In genomic region chr11:53297947-53298860, GRCm38 (mm10) we compare ENCODE assay signal across 10 mouse cellular contexts. TPM values are rescaled to one million over a fixed set of nuclear protein-coding genes. Genes with fewer than 3 reads are reported as not detected.
A peak's percentile ranks its signal among the peaks of the same experiment; 100 is the strongest.
DNase-seq lines count a peak whose midpoint lies in the region; ATAC-seq and TF ChIP-seq lines count a peak whose summit lies in the region.
"Had no signal": no experiment of that assay in that cellular context is flagged by ENCODE, and none has a peak within 500 bp of the region (broad histone marks: within the 10 kb centered on the region; RNA-seq: fewer than 3 reads in every experiment).

No protein-coding gene starts in this region.

- H3K27me3 ChIP-seq in E14TG2a.4 (ENCODE audit: insufficient read depth, low read length) (no peaks in the 10 kb centered on the region), MEL (ENCODE audit: control insufficient read depth in 1 of 2, insufficient read depth in 2 of 2, low read length in 2 of 2) (no peaks in the 10 kb centered on the region)
- H3K27me3 ChIP-seq in hindbrain, embryonic 12.5 days: no peaks in the 10 kb centered on the region
- H3K27me3 ChIP-seq in liver, embryonic 12.5 days (replicated peaks): no peaks in the 10 kb centered on the region

- TF ChIP-seq EP300 in MEL (IDR thresholded peaks at IDR 0.05; ENCODE audit: low read depth in 1 of 2, low read length in 2 of 2): no peak

- peak; percentile 39 for DNase-seq in MEL (ENCODE audit: low read depth, low spot score)
- no peak for DNase-seq in left cerebral cortex, adult 11 months (ENCODE audit: low spot score)
- no peak for DNase-seq in layer of hippocampus, adult 9-11 months
- no peak for DNase-seq in B cell, adult 2 months
- DNase-seq: lung, adult 2 months; thymus, adult 2 months had no signal

- H3K4me1 ChIP-seq in E14TG2a.4 (replicated peaks; ENCODE audit: low read depth, low read length): peaks cover 70% of the 10 kb centered on the region
- H3K4me1 ChIP-seq in MEL (ENCODE audit: control insufficient read depth in 1 of 2, insufficient read depth in 2 of 2, low read length in 2 of 2): peaks cover 16 to 36% of the 10 kb centered on the region in 2 experiments
- H3K4me1 ChIP-seq in hindbrain, embryonic 12.5 days: peaks cover 28% of the 10 kb centered on the region
- peaks cover 62% of the 10 kb centered on the region for H3K4me1 ChIP-seq in liver, embryonic 12.5 days

- H3K4me3 ChIP-seq in E14TG2a.4 (replicated peaks; ENCODE audit: low read length): peak overlapping the region; percentile 99
- H3K4me3 ChIP-seq in MEL (ENCODE audit: control insufficient read depth in 1 of 2, insufficient read depth in 1 of 2, low read depth in 2 of 2, low read length in 2 of 2): peak overlapping the region; percentile 68 to 98
- H3K4me3 ChIP-seq in hindbrain, embryonic 12.5 days: no peak overlapping the region
- peak overlapping the region; percentile 100 for H3K4me3 ChIP-seq in liver, embryonic 12.5 days

- H3K36me3 ChIP-seq in E14TG2a.4 (ENCODE audit: insufficient read depth, low read length): peaks cover 57% of the 10 kb centered on the region
- H3K36me3 ChIP-seq in MEL (ENCODE audit: control insufficient read depth in 1 of 2, insufficient read depth in 2 of 2, low read length in 2 of 2): peaks cover 35 to 54% of the 10 kb centered on the region in 2 experiments
- H3K36me3 ChIP-seq in hindbrain, embryonic 12.5 days: 0 out of 2 replicates have a peak, but pooled peaks cover 3% of the 10 kb centered on the region
- peaks cover 44% of the 10 kb centered on the region for H3K36me3 ChIP-seq in liver, embryonic 12.5 days

- TF ChIP-seq RAD21 in MEL (IDR thresholded peaks at IDR 0.05; ENCODE audit: low read depth, low read length): no peak

- H3K27ac ChIP-seq in MEL (ENCODE audit: control insufficient read depth, low read depth, low read length): no peak overlapping the region
- H3K27ac ChIP-seq in hindbrain, embryonic 12.5 days: no peak overlapping the region
- peak overlapping the region; percentile 13; the same call in 1 of the 2 replicates for H3K27ac ChIP-seq in liver, embryonic 12.5 days

- TF ChIP-seq CTCF in E14TG2a.4 (conservative IDR thresholded peaks at IDR 0.05; ENCODE audit: low read length): no peak
- TF ChIP-seq CTCF in MEL (IDR thresholded peaks at IDR 0.05 in 2 of 3, conservative IDR thresholded peaks at IDR 0.05 in 1 of 3; ENCODE audit: control insufficient read depth in 1 of 3, insufficient read depth in 1 of 3, low read depth in 2 of 3, low read length in 3 of 3, poor library complexity in 1 of 3, severe bottlenecking in 1 of 3): no peak

- 88% methylated on average over 7 of the region's 7 CpGs for WGBS in hindbrain, embryonic 12.5 days
- WGBS in liver, embryonic 12.5 days (ENCODE audit: insufficient replicate concordance): 63% methylated on average over 7 of the region's 7 CpGs

- H3K9ac ChIP-seq in MEL (ENCODE audit: control insufficient read depth, low read depth, low read length, poor library complexity, severe bottlenecking): peak overlapping the region; percentile 91
- H3K9ac ChIP-seq in hindbrain, embryonic 12.5 days: 0 out of 2 replicates have a peak overlapping the region, but pooled peaks have one; percentile 92
- peak overlapping the region; percentile 100 for H3K9ac ChIP-seq in liver, embryonic 12.5 days

- H3K79me2 ChIP-seq in MEL (ENCODE audit: control insufficient read depth, insufficient read depth, low read length, poor library complexity): peaks cover 62% of the 10 kb centered on the region

- TF ChIP-seq POLR2A in MEL (IDR thresholded peaks at IDR 0.05; ENCODE audit: control insufficient read depth in 1 of 2, insufficient read depth in 1 of 2, low read depth in 1 of 2, low read length in 2 of 2, poor library complexity in 1 of 2): no peak; a peak in 1 of 4 replicates

- H3K4me2 ChIP-seq in hindbrain, embryonic 12.5 days (replicated peaks): peak overlapping the region; percentile 78
- H3K4me2 ChIP-seq in liver, embryonic 12.5 days: peak overlapping the region; percentile 89

- H3K9me3 ChIP-seq in E14TG2a.4 (ENCODE audit: low read length) (no peaks in the 10 kb centered on the region), MEL (replicated peaks; ENCODE audit: insufficient read depth, low read length) (no peaks in the 10 kb centered on the region)
- H3K9me3 ChIP-seq in hindbrain, embryonic 12.5 days (replicated peaks): no peaks in the 10 kb centered on the region
- H3K9me3 ChIP-seq in liver, embryonic 12.5 days (replicated peaks): no peaks in the 10 kb centered on the region

- no peak for ATAC-seq in hindbrain, embryonic 12.5 days (ENCODE audit: low FRiP score)
- ATAC-seq in liver, embryonic 12.5 days: no peak
- ATAC-seq in megakaryocyte progenitor cell, adult 5-6 weeks (replicated peaks; ENCODE audit: poor library complexity): no peak

TF ChIP-seq in MEL, 35 proteins besides CTCF, POLR2A, EP300 and RAD21:
- TF ChIP-seq GABPA (IDR thresholded peaks at IDR 0.05; ENCODE audit: low read depth, low read length) (no peak), MEF2A (IDR thresholded peaks at IDR 0.05; ENCODE audit: extremely low read depth, insufficient replicate concordance, low read depth, low read length, poor library complexity, severe bottlenecking) (no peak), MAFK (IDR thresholded peaks at IDR 0.05; ENCODE audit: borderline replicate concordance, low read depth, low read length) (no peak), ZC3H11A (IDR thresholded peaks at IDR 0.05; ENCODE audit: low read depth, low read length) (no peak)
TF ChIP-seq in MEL: peak in this region for 0.

RNA-seq across cellular contexts. Expression of gene Hspa4, which starts 2.1 kb away (rescaled TPM):
- 276 and 301 TPM in 2 replicates for total RNA-seq in MEL (2012; rRNA removed)
- polyA plus RNA-seq in MEL (2012; ENCODE audit: insufficient read depth in 1 of 2, insufficient read length in 2 of 2, low read depth in 1 of 2, low replicate concordance in 2 of 2, missing spikeins in 1 of 2): 100 to 1,000 TPM; 209 to 907 TPM
- 80.7 and 85.8 TPM in 2 replicates for polyA plus RNA-seq in hindbrain, embryonic 12.5 days (2016; fragmentation: Nextera tagmentation; extraction: Ambion mirVana)
- 101 and 103 TPM in 2 replicates for polyA plus RNA-seq in liver, embryonic 12.5 days (2016; fragmentation: Nextera tagmentation; extraction: Ambion mirVana)
- 148 and 151 TPM in 2 replicates for total RNA-seq in megakaryocyte progenitor cell, adult 5-6 weeks (2015)
- 371 and 490 TPM in 2 replicates for total RNA-seq in megakaryocyte progenitor cell, adult 5-6 weeks (2017)

RNA-seq across cellular contexts. Expression of gene Zcchc10, which starts 26.3 kb away (rescaled TPM):
- 9.9 and 11.6 TPM in 2 replicates for total RNA-seq in MEL (2012; rRNA removed)
- 100 to 1,000 TPM in 1 of 2 experiments, 10 to 100 TPM in 1; 36.2 to 169 TPM for polyA plus RNA-seq in MEL (2012; ENCODE audit: insufficient read depth in 1 of 2, insufficient read length in 2 of 2, low read depth in 1 of 2, low replicate concordance in 2 of 2, missing spikeins in 1 of 2)
- 17.4 and 18.4 TPM in 2 replicates for polyA plus RNA-seq in hindbrain, embryonic 12.5 days (2016; fragmentation: Nextera tagmentation; extraction: Ambion mirVana)
- 18.3 and 19.8 TPM in 2 replicates for polyA plus RNA-seq in liver, embryonic 12.5 days (2016; fragmentation: Nextera tagmentation; extraction: Ambion mirVana)
- total RNA-seq in megakaryocyte progenitor cell, adult 5-6 weeks (2015): 25.6 and 30.9 TPM in 2 replicates
- 4.7 and 4.8 TPM in 2 replicates for total RNA-seq in megakaryocyte progenitor cell, adult 5-6 weeks (2017)

RNA-seq across cellular contexts. Expression of gene Aff4, which starts 52.4 kb away (rescaled TPM):
- total RNA-seq in MEL (2012; rRNA removed): 29.0 and 37.7 TPM in 2 replicates
- 100 to 1,000 TPM in 1 of 2 experiments, 10 to 100 TPM in 1; 47.7 to 268 TPM for polyA plus RNA-seq in MEL (2012; ENCODE audit: insufficient read depth in 1 of 2, insufficient read length in 2 of 2, low read depth in 1 of 2, low replicate concordance in 2 of 2, missing spikeins in 1 of 2)
- 83.2 and 97.8 TPM in 2 replicates for polyA plus RNA-seq in hindbrain, embryonic 12.5 days (2016; fragmentation: Nextera tagmentation; extraction: Ambion mirVana)
- 18.8 and 19.8 TPM in 2 replicates for polyA plus RNA-seq in liver, embryonic 12.5 days (2016; fragmentation: Nextera tagmentation; extraction: Ambion mirVana)
- total RNA-seq in megakaryocyte progenitor cell, adult 5-6 weeks (2015): 57.9 and 79.5 TPM in 2 replicates
- 42.2 and 49.6 TPM in 2 replicates for total RNA-seq in megakaryocyte progenitor cell, adult 5-6 weeks (2017)
